In the genomic region with DNA sequence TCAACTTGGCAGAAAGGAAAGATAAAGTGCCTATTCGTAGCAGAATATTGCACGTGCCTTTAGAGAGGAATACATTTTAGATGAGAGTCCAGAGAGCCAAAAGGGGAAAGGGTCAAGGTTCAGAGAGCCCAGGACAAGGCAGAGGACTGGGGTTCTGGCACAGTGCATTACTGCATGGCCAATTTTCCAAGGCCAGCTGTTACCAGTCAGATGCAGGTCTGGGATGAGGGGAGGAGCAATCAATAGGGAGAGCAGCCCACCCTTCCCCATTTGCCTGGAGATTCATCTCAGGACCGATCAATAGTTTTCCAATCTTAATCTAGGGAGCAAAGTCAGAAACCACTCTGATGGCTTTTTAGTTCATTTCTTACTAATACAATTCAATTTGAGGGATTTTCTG, we compare ENCODE assay signal across 28 mouse cellular contexts.
"Had no signal": no experiment of that assay in that cellular context is flagged by ENCODE, and none has a peak within 500 bp of the region (broad histone marks: within the 10 kb centered on the region; RNA-seq: fewer than 3 reads in every experiment).

No protein-coding gene starts in this region.

- DNase-seq: cerebellum, adult 18-20 months; cerebellum, adult 2 months; cerebellum, adult 8-10 months; cerebellum, adult 9-10 months; cerebellum, adult 9-11 months; cerebellum, postnatal 10 days; cerebellum, postnatal 14 days; cerebellum, postnatal 25 days; cerebellum, postnatal 36 days; embryo, embryonic 11 days; forebrain, postnatal 0 days; gastrocnemius, adult 2 months; gastrocnemius, postnatal 10 days; gastrocnemius, postnatal 14 days; gastrocnemius, postnatal 25 days; gastrocnemius, postnatal 36 days; heart, adult 11 months had no signal

- H3K4me3 ChIP-seq: embryonic facial prominence, embryonic 10.5 days; embryonic facial prominence, embryonic 12.5 days; embryonic facial prominence, embryonic 13.5 days; embryonic facial prominence, embryonic 15.5 days; erythroblast, embryonic 14.5 days; forebrain, embryonic 10.5 days; forebrain, embryonic 12.5 days; forebrain, embryonic 13.5 days; forebrain, embryonic 15.5 days; gastrocnemius, adult 2 months had no signal

- H3K27me3 ChIP-seq: embryonic facial prominence, embryonic 12.5 days; embryonic facial prominence, embryonic 13.5 days; embryonic facial prominence, embryonic 15.5 days; forebrain, embryonic 13.5 days; forebrain, embryonic 15.5 days had no signal

- H3K27ac ChIP-seq: embryonic facial prominence, embryonic 10.5 days; embryonic facial prominence, embryonic 12.5 days; embryonic facial prominence, embryonic 13.5 days; embryonic facial prominence, embryonic 15.5 days; forebrain, embryonic 10.5 days; forebrain, embryonic 12.5 days; forebrain, embryonic 13.5 days; forebrain, embryonic 15.5 days; gastrocnemius, adult 2 months had no signal

- H3K9me3 ChIP-seq: embryonic facial prominence, embryonic 10.5 days; embryonic facial prominence, embryonic 12.5 days; embryonic facial prominence, embryonic 13.5 days; embryonic facial prominence, embryonic 15.5 days; forebrain, embryonic 10.5 days; forebrain, embryonic 12.5 days; forebrain, embryonic 13.5 days; forebrain, embryonic 15.5 days had no signal

- ATAC-seq: forebrain, embryonic 13.5 days; forebrain, embryonic 14.5 days; forebrain, embryonic 15.5 days; forebrain, embryonic 16.5 days; forebrain, postnatal 0 days had no signal

- H3K4me1 ChIP-seq: embryonic facial prominence, embryonic 12.5 days; embryonic facial prominence, embryonic 15.5 days had no signal

- H3K36me3 ChIP-seq: embryonic facial prominence, embryonic 10.5 days; embryonic facial prominence, embryonic 12.5 days; embryonic facial prominence, embryonic 13.5 days; embryonic facial prominence, embryonic 15.5 days; forebrain, embryonic 10.5 days; forebrain, embryonic 12.5 days; forebrain, embryonic 15.5 days had no signal

- H3K9ac ChIP-seq: embryonic facial prominence, embryonic 12.5 days; embryonic facial prominence, embryonic 13.5 days; embryonic facial prominence, embryonic 15.5 days; forebrain, embryonic 12.5 days; forebrain, embryonic 13.5 days; forebrain, embryonic 15.5 days; forebrain, postnatal 0 days had no signal

- H3K4me2 ChIP-seq: embryonic facial prominence, embryonic 12.5 days; embryonic facial prominence, embryonic 13.5 days; embryonic facial prominence, embryonic 15.5 days; forebrain, embryonic 12.5 days; forebrain, embryonic 13.5 days; forebrain, embryonic 15.5 days had no signal
